In the genomic region with DNA sequence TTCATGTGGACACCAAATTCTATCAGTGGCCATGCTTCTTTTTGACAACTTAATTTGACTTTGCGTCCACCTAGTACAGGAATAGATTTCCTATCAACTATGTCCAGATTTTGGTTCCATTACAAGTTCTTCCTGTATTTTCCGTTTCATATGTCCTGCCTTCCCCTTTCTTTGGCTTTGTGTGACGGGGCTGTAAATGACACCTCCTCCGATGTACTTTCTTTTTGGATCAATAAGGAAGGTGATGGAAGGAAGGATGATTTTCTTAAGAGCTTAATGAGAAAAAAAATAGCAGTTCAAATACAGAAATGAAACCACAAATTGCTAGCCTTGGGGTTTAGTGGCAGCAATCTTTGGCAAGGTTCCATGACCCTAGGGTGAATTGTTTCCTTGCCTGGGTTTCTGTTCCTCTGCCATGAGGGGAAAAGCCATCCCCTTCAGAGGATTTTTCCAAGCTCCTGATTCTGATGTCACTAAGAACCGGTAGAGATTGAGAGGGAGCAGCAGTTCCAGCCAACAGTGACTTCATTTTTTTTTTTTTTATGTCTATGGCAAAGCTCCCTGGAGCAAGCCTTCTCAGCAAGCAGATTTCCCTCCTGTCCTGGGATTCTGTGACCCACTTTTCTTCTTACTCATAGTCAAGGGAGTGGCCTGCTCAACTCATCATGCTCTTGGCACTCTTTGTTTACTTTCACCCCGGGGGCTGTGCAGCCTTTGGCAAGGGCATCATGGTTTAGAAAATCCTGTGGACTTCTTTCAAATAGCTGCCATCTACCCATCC, we compare ENCODE assay signal across 10 mouse cellular contexts. TPM values are rescaled to one million over a fixed set of nuclear protein-coding genes. Genes with fewer than 3 reads are reported as not detected.
DNase-seq lines count a peak whose midpoint lies in the region; ATAC-seq lines count a peak whose summit lies in the region.
"Had no signal": no experiment of that assay in that cellular context is flagged by ENCODE, and none has a peak within 500 bp of the region (broad histone marks: within the 10 kb centered on the region; RNA-seq: fewer than 3 reads in every experiment).

No protein-coding gene starts in this region.

- H3K4me1 ChIP-seq in kidney, embryonic 14.5 days (ENCODE audit: control insufficient read depth, insufficient read depth, low read length) = no peaks in the 10 kb centered on the region
- 0 out of 2 replicates have a peak, but pooled peaks cover 3% of the 10 kb centered on the region for H3K4me1 ChIP-seq in hindbrain, embryonic 10.5 days (replicated peaks)
- H3K4me1 ChIP-seq: embryonic facial prominence, embryonic 12.5 days had no signal

- ATAC-seq in kidney, embryonic 14.5 days (ENCODE audit: low FRiP score, low TSS enrichment) = no peak

- no peak overlapping the region for H3K4me2 ChIP-seq in kidney, embryonic 14.5 days (replicated peaks; ENCODE audit: low read depth, low read length)
- H3K4me2 ChIP-seq: embryonic facial prominence, embryonic 12.5 days; stomach, embryonic 15.5 days had no signal

- H3K36me3 ChIP-seq in kidney, embryonic 14.5 days (ENCODE audit: control insufficient read depth, insufficient read depth, low read length) = no peaks in the 10 kb centered on the region
- H3K36me3 ChIP-seq in hindbrain, embryonic 10.5 days = no peaks in the 10 kb centered on the region
- H3K36me3 ChIP-seq: embryonic facial prominence, embryonic 12.5 days; stomach, embryonic 15.5 days had no signal

- H3K27me3 ChIP-seq in kidney, embryonic 14.5 days (ENCODE audit: control insufficient read depth, insufficient read depth, low read length) = no peaks in the 10 kb centered on the region
- no peaks in the 10 kb centered on the region for H3K27me3 ChIP-seq in hindbrain, embryonic 10.5 days (ENCODE audit: insufficient read depth, poor library complexity, severe bottlenecking)
- H3K27me3 ChIP-seq: embryonic facial prominence, embryonic 12.5 days; stomach, embryonic 15.5 days had no signal

- no peak overlapping the region for H3K27ac ChIP-seq in kidney, embryonic 14.5 days (ENCODE audit: low read depth, low read length)
- H3K27ac ChIP-seq in hindbrain, embryonic 10.5 days = no peak overlapping the region
- H3K27ac ChIP-seq: embryonic facial prominence, embryonic 12.5 days; stomach, embryonic 15.5 days had no signal

- H3K9ac ChIP-seq in kidney, embryonic 14.5 days (ENCODE audit: low read depth, low read length) = no peak overlapping the region
- H3K9ac ChIP-seq: embryonic facial prominence, embryonic 12.5 days; stomach, embryonic 15.5 days had no signal

- 79% methylated on average over 6 of the region's 6 CpGs for WGBS in kidney, embryonic 14.5 days
- 83% methylated on average over 6 of the region's 6 CpGs for WGBS in hindbrain, embryonic 10.5 days

- peak; percentile 18 for DNase-seq in kidney, adult 18-20 months
- peak; percentile 33 for DNase-seq in adrenal gland, adult 8-10 months
- peak; percentile 13 for DNase-seq in gastrocnemius, postnatal 25 days
- DNase-seq in lung, postnatal 14 days = peak; percentile 54
- DNase-seq in thymus, postnatal 10 days (ENCODE audit: low spot score in 2 of 2) = no peak
- DNase-seq in hindbrain, embryonic 10.5 days (ENCODE audit: low spot score) = no peak
- DNase-seq in c-Kit-positive CD71-positive TER-119-positive erythroid progenitor cells, embryonic 14.5 days (ENCODE audit: low spot score) = no peak

- H3K9me3 ChIP-seq in kidney, embryonic 14.5 days (ENCODE audit: control insufficient read depth, low read length) = no peaks in the 10 kb centered on the region
- H3K9me3 ChIP-seq in hindbrain, embryonic 10.5 days = no peaks in the 10 kb centered on the region
- H3K9me3 ChIP-seq: embryonic facial prominence, embryonic 12.5 days; stomach, embryonic 15.5 days had no signal

- H3K4me3 ChIP-seq in kidney, embryonic 14.5 days (ENCODE audit: low read length) = no peak overlapping the region
- no peak overlapping the region for H3K4me3 ChIP-seq in hindbrain, embryonic 10.5 days
- H3K4me3 ChIP-seq: embryonic facial prominence, embryonic 12.5 days; stomach, embryonic 15.5 days had no signal

RNA-seq across cellular contexts. Expression of a gene that starts 56.1 kb away (rescaled TPM):
- polyA plus RNA-seq in kidney, embryonic 14.5 days (2014; fragmentation: Nextera tagmentation; extraction: Ambion mirVana) = 1.8 and 2.4 TPM in 2 replicates
- total RNA-seq in adrenal gland, adult 8-10 months (2022) = 1 to 10 TPM in 1 of 4 experiments, under 1 TPM in 3; 0.35 to 1.1 (median 0.52) TPM
- under 1 TPM in 1 of 2 experiments, not detected in 1; 0.13 TPM for total RNA-seq in gastrocnemius, postnatal 25 days (2021)
- 2.3 and 2.6 TPM in 2 replicates for polyA plus RNA-seq in hindbrain, embryonic 10.5 days (2016; fragmentation: Nextera tagmentation; extraction: Ambion mirVana)

Comparison
In these comparisons a context has a peak if more than half of its experiments do, and no peak if none do; other contexts are left out.
1. DNase-seq: peak in kidney, adult 18-20 months (single experiment), adrenal gland, adult 8-10 months (single experiment), gastrocnemius, postnatal 25 days (single experiment) and lung, postnatal 14 days (single experiment); none in thymus, postnatal 10 days (0 of 2), hindbrain, embryonic 10.5 days (single experiment) and c-Kit-positive CD71-positive TER-119-positive erythroid progenitor cells, embryonic 14.5 days (single experiment).